Mouse (Mus musculus): ENCODE measurements around the gene Phactr2. TPM values are rescaled to one million over a fixed set of nuclear protein-coding genes. Genes with fewer than 3 reads are reported as not detected.

Phactr2 gene
- polyA plus RNA-seq, 1 experiment: 12.5 TPM

GRCm38 (mm10) chr10:13172798-13173221, 301.4 kb downstream of the Phactr2 start:
- no peaks in the 10 kb centered on the region; the same call in 1 of the 2 replicates for H3K36me3 ChIP-seq (ENCODE audit: control insufficient read depth, insufficient read depth, low read length)
- no peak overlapping the region for H3K4me3 ChIP-seq (ENCODE audit: insufficient read depth, low read depth, low read length)
- H3K4me1 ChIP-seq (ENCODE audit: control insufficient read depth, insufficient read depth, low read length): no peaks in the 10 kb centered on the region
- no peak for DNase-seq
- H3K27ac ChIP-seq (ENCODE audit: insufficient read depth, low read depth, low read length): no peak overlapping the region
- no peaks in the 10 kb centered on the region; the same call in 1 of the 2 replicates for H3K27me3 ChIP-seq (replicated peaks; ENCODE audit: control insufficient read depth, insufficient read depth, low read length)
- 39% methylated on average over 10 of the region's 10 CpGs for WGBS
- TF ChIP-seq POLR2A (IDR thresholded peaks at IDR 0.05; ENCODE audit: low read depth, low read length): no peak
- TF ChIP-seq CTCF (conservative IDR thresholded peaks at IDR 0.05; ENCODE audit: insufficient read depth, insufficient read length, low read depth, low read length): no peak

GRCm38 (mm10) chr10:13171461-13171860, 302.8 kb downstream of the Phactr2 start:
- no peak for DNase-seq
- 59% methylated on average over 2 of the region's 2 CpGs for WGBS
- Histone ChIP-seq H3K4me1 (ENCODE audit: control insufficient read depth, insufficient read depth, low read length) (no peaks in the 10 kb centered on the region), H3K36me3 (ENCODE audit: control insufficient read depth, insufficient read depth, low read length) (no peaks in the 10 kb centered on the region), H3K27me3 (replicated peaks; ENCODE audit: control insufficient read depth, insufficient read depth, low read length) (no peaks in the 10 kb centered on the region; the same call in 1 of the 2 replicates), H3K27ac (ENCODE audit: insufficient read depth, low read depth, low read length) (no peak overlapping the region), H3K4me3 (ENCODE audit: insufficient read depth, low read depth, low read length) (no peak overlapping the region)
- TF ChIP-seq POLR2A (IDR thresholded peaks at IDR 0.05; ENCODE audit: low read depth, low read length) (no peak), CTCF (conservative IDR thresholded peaks at IDR 0.05; ENCODE audit: insufficient read depth, insufficient read length, low read depth, low read length) (no peak)

- Histone ChIP-seq H3K36me3 (ENCODE audit: control insufficient read depth, insufficient read depth, low read length) (no peaks in the 10 kb centered on the region), H3K27ac (ENCODE audit: insufficient read depth, low read depth, low read length) (no peak overlapping the region), H3K4me3 (ENCODE audit: insufficient read depth, low read depth, low read length) (no peak overlapping the region), H3K27me3 (replicated peaks; ENCODE audit: control insufficient read depth, insufficient read depth, low read length) (no peaks in the 10 kb centered on the region; the same call in 1 of the 2 replicates), H3K4me1 (ENCODE audit: control insufficient read depth, insufficient read depth, low read length) (no peaks in the 10 kb centered on the region)
- no peak for TF ChIP-seq CTCF (conservative IDR thresholded peaks at IDR 0.05; ENCODE audit: insufficient read depth, insufficient read length, low read depth, low read length)
- no peak for TF ChIP-seq POLR2A (IDR thresholded peaks at IDR 0.05; ENCODE audit: low read depth, low read length)
- no peak for DNase-seq
- WGBS: 34% methylated on average over 12 of the region's 12 CpGs
Measured at GRCm38 (mm10) chr10:13170739-13171448, 303.3 kb downstream of the Phactr2 start.

- H3K4me1 ChIP-seq (ENCODE audit: control insufficient read depth, insufficient read depth, low read length): no peaks in the 10 kb centered on the region
- no peaks in the 10 kb centered on the region for H3K36me3 ChIP-seq (ENCODE audit: control insufficient read depth, insufficient read depth, low read length)
- H3K27me3 ChIP-seq (replicated peaks; ENCODE audit: control insufficient read depth, insufficient read depth, low read length): no peaks in the 10 kb centered on the region; the same call in 1 of the 2 replicates
Measured at GRCm38 (mm10) chr10:13168461-13168860, 305.8 kb downstream of the Phactr2 start.

GRCm38 (mm10) chr10:13162031-13162430, 312.2 kb downstream of the Phactr2 start:
- Histone ChIP-seq H3K27me3 (replicated peaks; ENCODE audit: control insufficient read depth, insufficient read depth, low read length) (no peaks in the 10 kb centered on the region), H3K36me3 (ENCODE audit: control insufficient read depth, insufficient read depth, low read length) (no peaks in the 10 kb centered on the region), H3K27ac (ENCODE audit: insufficient read depth, low read depth, low read length) (no peak overlapping the region), H3K4me3 (ENCODE audit: insufficient read depth, low read depth, low read length) (no peak overlapping the region), H3K4me1 (ENCODE audit: control insufficient read depth, insufficient read depth, low read length) (no peaks in the 10 kb centered on the region)
- DNase-seq: no peak
- WGBS: 61% methylated on average over 4 of the region's 4 CpGs
- TF ChIP-seq CTCF (conservative IDR thresholded peaks at IDR 0.05; ENCODE audit: insufficient read depth, insufficient read length, low read depth, low read length) (no peak), POLR2A (IDR thresholded peaks at IDR 0.05; ENCODE audit: low read depth, low read length) (no peak)

More at GRCm38 (mm10) chr10:13168461-13168860, 305.8 kb downstream of the Phactr2 start:
- DNase-seq: no peak
- TF ChIP-seq POLR2A (IDR thresholded peaks at IDR 0.05; ENCODE audit: low read depth, low read length) (no peak), CTCF (conservative IDR thresholded peaks at IDR 0.05; ENCODE audit: insufficient read depth, insufficient read length, low read depth, low read length) (no peak)
- no peak overlapping the region for H3K27ac ChIP-seq (ENCODE audit: insufficient read depth, low read depth, low read length)
- 87% methylated on average over 5 of the region's 5 CpGs for WGBS
- no peak overlapping the region for H3K4me3 ChIP-seq (ENCODE audit: insufficient read depth, low read depth, low read length)

GRCm38 (mm10) chr10:13160913-13161312, 313.3 kb downstream of the Phactr2 start:
- H3K36me3 ChIP-seq (ENCODE audit: control insufficient read depth, insufficient read depth, low read length): no peaks in the 10 kb centered on the region
- 92% methylated on average over 4 of the region's 4 CpGs for WGBS
- no peaks in the 10 kb centered on the region for H3K27me3 ChIP-seq (replicated peaks; ENCODE audit: control insufficient read depth, insufficient read depth, low read length)
- TF ChIP-seq CTCF (conservative IDR thresholded peaks at IDR 0.05; ENCODE audit: insufficient read depth, insufficient read length, low read depth, low read length): no peak
- TF ChIP-seq POLR2A (IDR thresholded peaks at IDR 0.05; ENCODE audit: low read depth, low read length): no peak
- no peak for DNase-seq
- no peak overlapping the region for H3K27ac ChIP-seq (ENCODE audit: insufficient read depth, low read depth, low read length)
- no peaks in the 10 kb centered on the region for H3K4me1 ChIP-seq (ENCODE audit: control insufficient read depth, insufficient read depth, low read length)
- H3K4me3 ChIP-seq (ENCODE audit: insufficient read depth, low read depth, low read length): no peak overlapping the region

Other genes starting within 250 kb of the Phactr2 start
- gene Fuca2, start 25.1 kb upstream of the Phactr2 start, polyA plus RNA-seq (2012; rRNA removed): 120 TPM in 2 replicates
- gene Adat2, start 78.5 kb upstream of the Phactr2 start, polyA plus RNA-seq (2012; rRNA removed): 4.6 and 4.7 TPM in 2 replicates
- gene Pex3, start 78.7 kb upstream of the Phactr2 start, polyA plus RNA-seq (2012; rRNA removed): 15.6 and 17.3 TPM in 2 replicates

All from kidney, adult 2 months (tissue).